29 mouse cellular contexts compared by ENCODE assay signal in the genomic region with DNA sequence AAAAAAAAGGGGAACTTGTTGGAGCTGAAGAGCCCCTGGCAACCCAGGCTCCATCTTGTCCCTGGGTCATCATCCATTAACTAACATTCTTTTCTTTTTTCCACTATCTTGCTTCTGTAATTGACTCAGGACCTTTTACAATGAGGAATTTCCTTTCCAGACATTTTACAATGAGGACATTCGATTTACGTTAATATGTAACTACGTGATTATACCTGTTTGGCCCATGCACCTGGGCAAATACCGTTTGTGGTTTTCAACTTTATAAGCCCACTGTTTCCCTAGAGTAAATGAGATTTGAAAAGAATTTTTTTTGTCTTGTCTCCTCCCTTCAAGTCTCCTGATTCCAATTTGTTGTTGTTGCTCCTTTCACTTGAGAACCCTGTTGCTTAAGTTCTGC. TPM values are rescaled to one million over a fixed set of nuclear protein-coding genes. Genes with fewer than 3 reads are reported as not detected.
"Had no signal": no experiment of that assay in that cellular context is flagged by ENCODE, and none has a peak within 500 bp of the region (broad histone marks: within the 10 kb centered on the region; RNA-seq: fewer than 3 reads in every experiment).

No protein-coding gene starts in this region.

- H3K27me3 ChIP-seq: heart, embryonic 12.5 days; hindbrain, embryonic 12.5 days; limb, embryonic 12.5 days; liver, embryonic 13.5 days; liver, embryonic 15.5 days had no signal

- H3K9ac ChIP-seq: heart, embryonic 12.5 days; hindbrain, embryonic 12.5 days; hindbrain, embryonic 14.5 days; limb, embryonic 12.5 days; liver, embryonic 13.5 days; liver, embryonic 15.5 days; liver, postnatal 0 days had no signal

- H3K4me3 ChIP-seq: heart, embryonic 10.5 days; heart, embryonic 12.5 days; hindbrain, embryonic 10.5 days; hindbrain, embryonic 12.5 days; layer of hippocampus, adult 2 months; left cerebral cortex, adult 2 months; limb, embryonic 10.5 days; limb, embryonic 12.5 days; liver, embryonic 13.5 days; liver, embryonic 15.5 days had no signal

- H3K9me3 ChIP-seq: heart, embryonic 10.5 days; heart, embryonic 12.5 days; hindbrain, embryonic 10.5 days; hindbrain, embryonic 12.5 days; limb, embryonic 10.5 days; limb, embryonic 12.5 days; liver, embryonic 13.5 days; liver, embryonic 15.5 days had no signal

- H3K36me3 ChIP-seq: heart, embryonic 10.5 days; heart, embryonic 12.5 days; hindbrain, embryonic 10.5 days; hindbrain, embryonic 12.5 days; limb, embryonic 10.5 days; limb, embryonic 12.5 days; liver, embryonic 13.5 days; liver, embryonic 15.5 days had no signal

- ATAC-seq: hindbrain, embryonic 16.5 days; inflammation-experienced regulatory T-cells, adult 6 months; liver, postnatal 0 days had no signal

- H3K27ac ChIP-seq: heart, embryonic 10.5 days; hindbrain, embryonic 10.5 days; hindbrain, embryonic 12.5 days; hindbrain, embryonic 14.5 days; layer of hippocampus, adult 2 months; left cerebral cortex, adult 2 months; limb, embryonic 10.5 days; limb, embryonic 12.5 days; liver, embryonic 13.5 days; liver, embryonic 15.5 days had no signal

- H3K4me2 ChIP-seq: heart, embryonic 12.5 days; hindbrain, embryonic 12.5 days; hindbrain, embryonic 14.5 days; limb, embryonic 12.5 days; liver, embryonic 11.5 days; liver, embryonic 13.5 days; liver, embryonic 15.5 days had no signal

- DNase-seq: gastrocnemius, postnatal 25 days; heart, adult 18-20 months; heart, postnatal 10 days; heart, postnatal 4 days; kidney, adult 18-20 months; kidney, adult 8-10 months; kidney, postnatal 10 days; kidney, postnatal 36 days; liver; liver, embryonic 13.5 days; liver, postnatal 0 days had no signal

- H3K4me1 ChIP-seq: heart, embryonic 10.5 days; heart, embryonic 12.5 days; hindbrain, embryonic 10.5 days; hindbrain, embryonic 12.5 days; limb, embryonic 10.5 days; limb, embryonic 12.5 days; liver, embryonic 13.5 days; liver, embryonic 15.5 days had no signal

RNA-seq across cellular contexts. Expression of gene Vmn1r217, which starts 23.6 kb away (rescaled TPM):
- polyA plus RNA-seq: heart, embryonic 10.5 days; heart, embryonic 12.5 days; heart, embryonic 14.5 days; heart, embryonic 16.5 days; hindbrain, embryonic 10.5 days; hindbrain, embryonic 12.5 days; hindbrain, embryonic 14.5 days; hindbrain, embryonic 16.5 days; inflammation-experienced regulatory T-cells, adult 6 months; kidney, embryonic 14.5 days; kidney, embryonic 16.5 days; limb, embryonic 10.5 days; limb, embryonic 12.5 days; limb, embryonic 14.5 days; liver, embryonic 11.5 days; liver, embryonic 13.5 days; liver, embryonic 15.5 days; liver, postnatal 0 days had no signal

RNA-seq across cellular contexts. Expression of gene Vmn1r215, which starts 26.6 kb away (rescaled TPM):
- polyA plus RNA-seq: heart, embryonic 10.5 days; heart, embryonic 12.5 days; heart, embryonic 14.5 days; heart, embryonic 16.5 days; hindbrain, embryonic 10.5 days; hindbrain, embryonic 12.5 days; hindbrain, embryonic 14.5 days; hindbrain, embryonic 16.5 days; inflammation-experienced regulatory T-cells, adult 6 months; kidney, embryonic 14.5 days; kidney, embryonic 16.5 days; limb, embryonic 10.5 days; limb, embryonic 12.5 days; limb, embryonic 14.5 days; liver, embryonic 11.5 days; liver, embryonic 13.5 days; liver, embryonic 15.5 days; liver, postnatal 0 days had no signal

RNA-seq across cellular contexts. Expression of gene Vmn1r218, which starts 38.6 kb away (rescaled TPM):
- polyA plus RNA-seq: heart, embryonic 10.5 days; heart, embryonic 12.5 days; heart, embryonic 14.5 days; heart, embryonic 16.5 days; hindbrain, embryonic 10.5 days; hindbrain, embryonic 12.5 days; hindbrain, embryonic 14.5 days; hindbrain, embryonic 16.5 days; kidney, embryonic 14.5 days; kidney, embryonic 16.5 days; limb, embryonic 10.5 days; limb, embryonic 12.5 days; limb, embryonic 14.5 days; liver, embryonic 11.5 days; liver, embryonic 13.5 days; liver, embryonic 15.5 days; liver, postnatal 0 days had no signal
